Mouse (Mus musculus): ENCODE measurements around the gene Plcd1.

Plcd1 gene

GRCm38 (mm10) chr9:119021731-119022130, 71.6 kb downstream of the Plcd1 start:
- no peak for DNase-seq (ENCODE audit: low read depth)

Data from induced T-regulatory cell, adult 2 months (primary cell).